Mouse (Mus musculus) embryo, embryonic 10.5 days (tissue): ENCODE data around the gene Stoml1.
A peak's percentile ranks its signal among the peaks of the same experiment; 100 is the strongest.

Source experiments
- DNase-seq: peaks from one replicate; pipeline ENCODE4 v3.0.0-alpha.2; 2015; ENCODE audit warnings: low spot score

Stoml1 gene

DNA sequence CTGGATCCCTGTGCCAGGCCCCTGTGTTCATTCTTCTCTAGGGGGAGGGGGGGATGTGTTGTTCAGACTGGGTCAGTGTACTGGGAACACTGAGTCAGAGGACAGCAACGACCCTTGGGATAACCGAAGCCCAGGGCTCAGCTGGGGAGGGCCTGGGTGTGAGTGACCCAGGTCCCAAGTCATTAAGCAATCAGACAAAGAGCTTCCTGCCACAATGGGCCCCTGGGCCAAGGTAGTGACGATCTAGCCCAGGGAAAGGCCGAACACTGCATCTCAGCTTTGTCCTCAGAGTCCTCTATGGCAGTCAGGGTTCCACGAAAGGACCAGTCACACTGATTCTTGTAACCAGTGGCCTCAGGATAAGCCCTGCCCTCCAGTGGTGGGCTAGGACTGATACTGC, 50.2 kb downstream of the Stoml1 start:
- DNase-seq, result no peak

DNA sequence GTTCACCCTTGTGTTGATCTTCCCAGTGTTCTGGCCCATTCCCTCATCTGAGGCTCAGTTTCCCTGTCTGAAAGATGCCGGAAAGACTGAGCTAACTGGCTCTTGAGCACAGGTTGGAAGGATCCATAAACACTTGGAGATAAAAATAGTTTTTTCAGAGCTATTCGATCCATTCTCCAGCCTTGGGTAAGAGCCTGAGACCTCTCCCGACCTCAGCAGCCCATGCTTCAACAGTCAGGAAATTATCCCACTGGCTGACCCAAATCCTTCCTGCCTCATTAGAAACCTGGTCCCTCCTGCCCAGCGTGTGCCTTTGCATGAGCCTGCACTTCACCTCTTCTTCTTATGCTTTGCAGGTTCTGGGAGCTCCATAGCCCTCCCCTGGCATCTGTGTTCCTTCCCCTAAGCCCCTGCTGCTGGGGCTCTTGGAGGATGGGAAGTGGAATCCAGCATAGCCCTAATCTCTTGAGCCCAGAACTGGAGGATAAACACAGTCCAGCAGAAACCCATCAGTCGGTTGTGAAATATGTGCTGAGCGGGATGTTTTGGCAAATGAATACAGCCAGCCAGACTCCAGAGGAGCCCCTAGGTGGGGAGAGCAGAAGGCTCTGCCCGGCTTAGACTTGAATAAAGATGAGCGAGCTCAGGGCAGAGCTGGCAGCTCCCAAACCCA, 50.8 kb downstream of the Stoml1 start:
- DNase-seq, result no peak

DNA sequence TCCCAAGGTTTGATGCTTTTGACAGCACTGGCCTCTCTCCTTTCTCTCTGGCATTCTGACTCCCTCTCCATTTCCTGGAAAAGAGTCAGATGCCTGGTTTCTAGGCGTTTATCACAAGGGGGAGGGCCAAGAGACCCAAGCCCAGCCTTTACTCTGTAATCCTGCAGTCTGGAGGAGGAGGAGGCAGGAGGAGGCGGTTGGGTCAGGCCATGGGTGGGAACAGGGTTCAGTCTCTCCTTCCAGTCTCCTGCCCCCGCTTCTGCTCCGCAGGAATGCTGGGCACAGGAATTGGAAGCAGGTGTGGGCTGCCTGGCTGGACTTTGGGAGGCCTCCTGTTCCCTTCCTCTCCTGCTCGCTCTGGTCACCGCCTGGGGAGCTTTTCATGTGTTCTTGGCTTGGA, 52.7 kb downstream of the Stoml1 start:
- DNase-seq, result peak; percentile 53

GRCm38 (mm10) chr9:58308395-58308794, 55.4 kb downstream of the Stoml1 start:
- DNase-seq, result peak; percentile 48

DNA sequence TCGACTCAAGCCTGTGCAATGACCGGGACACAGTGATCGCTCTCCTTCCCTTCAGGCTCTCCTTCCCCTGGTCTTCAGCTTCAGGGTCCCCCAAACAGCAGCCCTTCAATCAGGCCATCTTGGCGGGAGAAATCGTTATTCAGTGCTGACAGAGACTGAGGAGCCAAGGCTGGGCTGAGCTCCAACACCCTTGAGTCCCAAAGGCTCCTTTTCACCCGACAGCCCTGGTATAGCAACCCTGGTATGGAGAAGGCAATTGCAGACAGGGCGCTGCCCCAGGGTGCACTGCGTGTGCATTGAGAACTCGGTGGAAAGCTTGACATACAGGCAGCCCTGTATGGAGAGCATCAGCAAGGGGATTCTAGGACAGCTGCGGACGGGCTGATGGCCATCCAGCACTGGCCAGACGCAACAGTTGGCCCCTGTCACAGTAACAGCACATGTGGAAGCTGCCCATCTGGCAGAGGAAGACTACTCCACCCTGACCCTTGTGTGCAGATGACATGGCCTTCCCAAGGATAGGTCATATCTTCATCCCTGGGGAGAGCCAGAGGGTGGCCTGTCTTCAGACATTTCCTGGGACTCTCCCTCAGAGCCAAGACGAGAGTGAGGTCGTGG, 57.2 kb downstream of the Stoml1 start:
- no peak for DNase-seq

DNA sequence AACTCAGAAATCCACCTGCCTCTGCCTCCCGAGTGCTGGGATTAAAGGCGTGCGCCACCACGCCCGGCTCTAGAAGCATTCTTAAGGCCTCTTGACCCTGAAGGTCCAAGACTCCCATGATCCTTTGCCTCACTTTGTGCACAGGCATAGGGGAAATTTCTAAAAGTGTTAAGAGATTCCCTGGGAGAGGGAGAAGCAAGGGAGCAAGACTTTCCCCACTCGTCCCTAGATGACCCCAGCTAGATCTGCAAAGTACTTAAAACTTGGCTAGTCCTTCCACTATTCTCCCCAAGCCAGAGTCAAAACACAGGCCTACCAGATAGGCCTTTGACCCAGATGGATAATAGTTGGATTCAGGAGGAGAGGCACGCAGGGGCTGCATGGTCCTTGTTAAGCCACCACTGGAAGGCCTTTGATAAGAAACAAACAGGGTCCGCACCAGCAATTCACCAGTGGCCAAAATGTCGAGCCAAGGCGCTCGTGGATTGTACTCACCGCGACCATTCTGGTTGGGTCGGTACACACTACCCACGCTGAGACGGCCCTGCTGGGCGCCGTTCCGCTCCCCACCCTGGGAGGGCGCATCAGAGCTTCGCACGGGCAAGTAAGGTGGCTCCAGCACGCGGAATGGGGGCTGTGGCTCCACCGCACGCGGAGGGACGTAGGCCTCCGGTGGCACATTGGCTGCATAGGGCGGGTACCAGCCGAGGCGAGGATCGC, 58.4 kb downstream of the Stoml1 start:
- no peak for DNase-seq
